Mouse (Mus musculus): ENCODE measurements around the gene Myrfl. TPM values are rescaled to one million over a fixed set of nuclear protein-coding genes. Genes with fewer than 3 reads are reported as not detected.

Gene Myrfl
- total and polyA plus RNA-seq, 2 experiments from 2014 or later = 0.23 TPM; not detected in 1

- H3K27ac ChIP-seq (ENCODE audit: low read depth) = no peak overlapping the region
- TF ChIP-seq EP300 (IDR thresholded peaks at IDR 0.05; ENCODE audit: low read depth) (no peak), CTCF (IDR thresholded peaks at IDR 0.05; ENCODE audit: low read depth) (no peak)
- H3K27me3 ChIP-seq (ENCODE audit: control insufficient read depth, insufficient read depth, low read length) = no peaks in the 10 kb centered on the region
- H3K4me2 ChIP-seq (ENCODE audit: low read depth, low read length) = no peak overlapping the region
- no peak for DNase-seq (ENCODE audit: low spot score)
- ATAC-seq (ENCODE audit: insufficient read depth, low read depth) = no peak
- H3K4me1 ChIP-seq (ENCODE audit: control insufficient read depth, insufficient read depth) = no peaks in the 10 kb centered on the region
- H3K9ac ChIP-seq (replicated peaks; ENCODE audit: low read depth, low read length) = no peak overlapping the region
- H3K36me3 ChIP-seq (replicated peaks; ENCODE audit: control insufficient read depth, insufficient read depth, low read length) = no peaks in the 10 kb centered on the region
- H3K9me3 ChIP-seq (replicated peaks; ENCODE audit: control insufficient read depth, low read length) = no peaks in the 10 kb centered on the region
- H3K4me3 ChIP-seq (ENCODE audit: low read depth, low read length) = no peak overlapping the region
- 55% methylated on average over 5 of the region's 5 CpGs for WGBS
Measured at GRCm38 (mm10) chr10:116802178-116802794, 94.4 kb downstream of the Myrfl start.

GRCm38 (mm10) chr10:116801281-116801680 lies 95.4 kb downstream of the Myrfl start:
- H3K27ac ChIP-seq (ENCODE audit: low read depth) = no peak overlapping the region
- TF ChIP-seq CTCF (IDR thresholded peaks at IDR 0.05; ENCODE audit: low read depth) = no peak
- no peak for ATAC-seq (ENCODE audit: insufficient read depth, low read depth)
- H3K9me3 ChIP-seq (replicated peaks; ENCODE audit: control insufficient read depth, low read length) = no peaks in the 10 kb centered on the region
- H3K36me3 ChIP-seq (replicated peaks; ENCODE audit: control insufficient read depth, insufficient read depth, low read length) = no peaks in the 10 kb centered on the region
- H3K27me3 ChIP-seq (ENCODE audit: control insufficient read depth, insufficient read depth, low read length) = no peaks in the 10 kb centered on the region
- H3K4me2 ChIP-seq (ENCODE audit: low read depth, low read length) = no peak overlapping the region
- WGBS = 58% methylated on average over 4 of the region's 4 CpGs
- peaks cover 5% of the 10 kb centered on the region for H3K4me1 ChIP-seq (ENCODE audit: control insufficient read depth, insufficient read depth)
- H3K4me3 ChIP-seq (ENCODE audit: low read depth, low read length) = no peak overlapping the region
- no peak for DNase-seq (ENCODE audit: low spot score)
- no peak overlapping the region for H3K9ac ChIP-seq (replicated peaks; ENCODE audit: low read depth, low read length)

GRCm38 (mm10) chr10:116796066-116796465 lies 100.7 kb downstream of the Myrfl start:
- Histone ChIP-seq H3K4me1 (ENCODE audit: control insufficient read depth, insufficient read depth) (peaks cover 8% of the 10 kb centered on the region), H3K9me3 (replicated peaks; ENCODE audit: control insufficient read depth, low read length) (no peaks in the 10 kb centered on the region), H3K4me3 (ENCODE audit: low read depth, low read length) (no peak overlapping the region), H3K36me3 (replicated peaks; ENCODE audit: control insufficient read depth, insufficient read depth, low read length) (no peaks in the 10 kb centered on the region), H3K4me2 (ENCODE audit: low read depth, low read length) (no peak overlapping the region), H3K9ac (replicated peaks; ENCODE audit: low read depth, low read length) (no peak overlapping the region), H3K27ac (ENCODE audit: low read depth) (no peak overlapping the region), H3K27me3 (ENCODE audit: control insufficient read depth, insufficient read depth, low read length) (no peaks in the 10 kb centered on the region)
- ATAC-seq (ENCODE audit: insufficient read depth, low read depth) = peak; percentile 24; the same call in 1 of the 2 replicates
- DNase-seq (ENCODE audit: low spot score) = no peak
- 47% methylated on average over 6 of the region's 6 CpGs for WGBS
- TF ChIP-seq EP300 (IDR thresholded peaks at IDR 0.05; ENCODE audit: low read depth) = no peak
- no peak for TF ChIP-seq CTCF (IDR thresholded peaks at IDR 0.05; ENCODE audit: low read depth)

GRCm38 (mm10) chr10:116789096-116789495 lies 107.6 kb downstream of the Myrfl start:
- H3K27ac ChIP-seq (ENCODE audit: low read depth) = no peak overlapping the region
- H3K36me3 ChIP-seq (replicated peaks; ENCODE audit: control insufficient read depth, insufficient read depth, low read length) = no peaks in the 10 kb centered on the region
- H3K27me3 ChIP-seq (ENCODE audit: control insufficient read depth, insufficient read depth, low read length) = no peaks in the 10 kb centered on the region
- H3K4me3 ChIP-seq (ENCODE audit: low read depth, low read length) = no peak overlapping the region
- peaks cover 5% of the 10 kb centered on the region for H3K4me1 ChIP-seq (ENCODE audit: control insufficient read depth, insufficient read depth)
- H3K9me3 ChIP-seq (replicated peaks; ENCODE audit: control insufficient read depth, low read length) = no peaks in the 10 kb centered on the region
- no peak overlapping the region for H3K4me2 ChIP-seq (ENCODE audit: low read depth, low read length)
- TF ChIP-seq EP300 (IDR thresholded peaks at IDR 0.05; ENCODE audit: low read depth) = no peak
- TF ChIP-seq CTCF (IDR thresholded peaks at IDR 0.05; ENCODE audit: low read depth) = peak; percentile 57
- DNase-seq (ENCODE audit: low spot score) = peak; percentile 26
- no peak overlapping the region for H3K9ac ChIP-seq (replicated peaks; ENCODE audit: low read depth, low read length)
- no peak for ATAC-seq (ENCODE audit: insufficient read depth, low read depth)

- TF ChIP-seq CTCF (IDR thresholded peaks at IDR 0.05; ENCODE audit: low read depth) (no peak), EP300 (IDR thresholded peaks at IDR 0.05; ENCODE audit: low read depth) (no peak)
- Histone ChIP-seq H3K9ac (replicated peaks; ENCODE audit: low read depth, low read length) (no peak overlapping the region), H3K9me3 (replicated peaks; ENCODE audit: control insufficient read depth, low read length) (no peaks in the 10 kb centered on the region), H3K4me2 (ENCODE audit: low read depth, low read length) (no peak overlapping the region), H3K4me3 (ENCODE audit: low read depth, low read length) (no peak overlapping the region), H3K27me3 (ENCODE audit: control insufficient read depth, insufficient read depth, low read length) (no peaks in the 10 kb centered on the region), H3K27ac (ENCODE audit: low read depth) (no peak overlapping the region), H3K36me3 (replicated peaks; ENCODE audit: control insufficient read depth, insufficient read depth, low read length) (no peaks in the 10 kb centered on the region), H3K4me1 (ENCODE audit: control insufficient read depth, insufficient read depth) (peaks cover 12% of the 10 kb centered on the region)
- no peak for ATAC-seq (ENCODE audit: insufficient read depth, low read depth)
- no peak for DNase-seq (ENCODE audit: low spot score)
Measured at GRCm38 (mm10) chr10:116788431-116788830, 108.3 kb downstream of the Myrfl start.

GRCm38 (mm10) chr10:116784098-116784497 lies 112.6 kb downstream of the Myrfl start:
- no peak for TF ChIP-seq CTCF (IDR thresholded peaks at IDR 0.05; ENCODE audit: low read depth)
- TF ChIP-seq EP300 (IDR thresholded peaks at IDR 0.05; ENCODE audit: low read depth) = no peak
- no peaks in the 10 kb centered on the region; the same call in 1 of the 2 replicates for H3K27me3 ChIP-seq (ENCODE audit: control insufficient read depth, insufficient read depth, low read length)
- no peak overlapping the region for H3K4me2 ChIP-seq (ENCODE audit: low read depth, low read length)
- 28% methylated on average over 6 of the region's 6 CpGs for WGBS
- peak; percentile 91 for ATAC-seq (ENCODE audit: insufficient read depth, low read depth)
- DNase-seq (ENCODE audit: low spot score) = peak; percentile 62
- no peaks in the 10 kb centered on the region for H3K9me3 ChIP-seq (replicated peaks; ENCODE audit: control insufficient read depth, low read length)
- no peak overlapping the region for H3K4me3 ChIP-seq (ENCODE audit: low read depth, low read length)
- H3K36me3 ChIP-seq (replicated peaks; ENCODE audit: control insufficient read depth, insufficient read depth, low read length) = no peaks in the 10 kb centered on the region
- peaks cover 14% of the 10 kb centered on the region for H3K4me1 ChIP-seq (ENCODE audit: control insufficient read depth, insufficient read depth)
- H3K9ac ChIP-seq (replicated peaks; ENCODE audit: low read depth, low read length) = no peak overlapping the region
- no peak overlapping the region for H3K27ac ChIP-seq (ENCODE audit: low read depth)
